Mouse (Mus musculus): Measurements from ENCODE around the gene Arfip2. TPM values are rescaled to one million over a fixed set of nuclear protein-coding genes. Genes with fewer than 3 reads are reported as not detected.

Arfip2 gene
- total RNA-seq, 2 experiments from 2014 or later = 5.3 to 7.4 TPM

DNA sequence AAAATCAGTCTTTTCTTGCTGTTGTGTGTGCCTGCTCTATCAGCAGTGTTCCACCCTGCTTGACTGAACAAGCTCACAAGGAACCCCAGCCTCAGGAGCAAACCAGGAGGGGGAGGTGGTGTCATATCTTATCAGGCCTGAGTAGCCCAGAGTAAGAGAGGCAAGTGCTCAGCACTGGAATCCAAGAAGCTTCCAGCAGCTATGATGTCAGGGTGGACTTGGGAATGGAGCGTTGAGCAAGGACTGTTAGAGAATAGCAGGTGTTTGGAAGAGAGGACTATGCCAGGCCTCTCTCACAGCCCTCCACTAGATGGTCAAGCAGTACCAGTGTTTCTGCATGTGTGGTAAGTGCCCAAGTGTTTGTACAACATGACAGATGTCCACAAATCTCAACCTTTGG lies 24.5 kb downstream of the Arfip2 start:
- DNase-seq (ENCODE audit: low spot score) = no peak

DNA sequence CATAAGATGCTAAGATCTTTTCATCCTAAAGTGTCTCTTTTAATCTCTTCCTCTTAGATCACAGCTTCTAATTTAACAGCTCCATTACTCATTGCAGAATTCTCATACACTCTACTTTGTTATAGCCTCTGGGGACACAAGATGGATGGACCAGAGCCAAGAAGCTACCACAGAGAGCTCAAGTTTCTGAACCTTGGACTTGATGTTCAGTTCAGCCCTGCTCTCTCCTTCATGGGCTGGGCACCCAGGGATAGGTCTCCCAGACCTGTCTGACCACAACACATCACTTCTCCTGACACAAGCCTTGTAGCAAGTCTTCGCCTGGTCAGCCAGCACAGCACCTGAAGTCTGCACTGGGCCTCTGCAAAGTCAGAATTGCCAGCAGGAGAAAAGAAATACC lies 25.8 kb downstream of the Arfip2 start:
- no peak for DNase-seq (ENCODE audit: low spot score)

DNA sequence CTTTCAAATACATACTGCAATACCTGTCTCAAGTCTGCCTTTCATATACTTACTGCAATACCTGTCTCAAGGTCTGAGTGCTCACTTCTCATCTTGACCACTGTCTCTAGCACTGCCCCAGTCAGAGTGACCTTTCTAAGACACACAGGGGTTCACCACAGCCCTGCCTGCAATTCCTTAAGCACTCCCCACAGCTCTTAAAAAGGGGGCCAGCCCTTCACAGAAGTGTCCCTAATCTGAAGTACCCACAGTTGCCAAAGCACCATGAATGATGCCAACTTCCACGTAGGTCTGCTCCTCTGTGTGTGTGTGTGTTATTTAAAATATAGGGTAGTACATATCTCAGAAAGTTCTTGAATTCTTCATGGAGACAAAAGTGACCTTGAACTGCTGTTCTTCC lies 28.4 kb downstream of the Arfip2 start:
- no peak for DNase-seq (ENCODE audit: low spot score)

DNA sequence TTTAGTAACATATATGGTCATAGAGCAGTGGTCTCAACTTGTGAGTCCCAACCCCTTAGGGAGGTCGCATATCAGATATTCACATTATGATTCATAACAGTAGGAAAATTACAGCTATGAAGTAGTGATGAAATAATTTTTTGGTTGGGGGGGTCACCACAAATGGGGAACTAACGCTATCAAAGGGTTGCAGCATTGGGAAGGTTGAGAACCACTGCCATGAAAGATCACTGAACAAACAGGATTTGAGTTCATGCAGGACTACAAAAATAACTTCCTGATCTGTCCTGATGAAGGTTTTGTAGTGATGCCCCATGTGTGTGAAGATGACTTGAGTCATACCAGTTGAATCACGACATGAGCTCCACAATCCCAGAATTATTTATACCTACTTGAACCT lies 31.7 kb downstream of the Arfip2 start:
- no peak for DNase-seq (ENCODE audit: low spot score)

DNA sequence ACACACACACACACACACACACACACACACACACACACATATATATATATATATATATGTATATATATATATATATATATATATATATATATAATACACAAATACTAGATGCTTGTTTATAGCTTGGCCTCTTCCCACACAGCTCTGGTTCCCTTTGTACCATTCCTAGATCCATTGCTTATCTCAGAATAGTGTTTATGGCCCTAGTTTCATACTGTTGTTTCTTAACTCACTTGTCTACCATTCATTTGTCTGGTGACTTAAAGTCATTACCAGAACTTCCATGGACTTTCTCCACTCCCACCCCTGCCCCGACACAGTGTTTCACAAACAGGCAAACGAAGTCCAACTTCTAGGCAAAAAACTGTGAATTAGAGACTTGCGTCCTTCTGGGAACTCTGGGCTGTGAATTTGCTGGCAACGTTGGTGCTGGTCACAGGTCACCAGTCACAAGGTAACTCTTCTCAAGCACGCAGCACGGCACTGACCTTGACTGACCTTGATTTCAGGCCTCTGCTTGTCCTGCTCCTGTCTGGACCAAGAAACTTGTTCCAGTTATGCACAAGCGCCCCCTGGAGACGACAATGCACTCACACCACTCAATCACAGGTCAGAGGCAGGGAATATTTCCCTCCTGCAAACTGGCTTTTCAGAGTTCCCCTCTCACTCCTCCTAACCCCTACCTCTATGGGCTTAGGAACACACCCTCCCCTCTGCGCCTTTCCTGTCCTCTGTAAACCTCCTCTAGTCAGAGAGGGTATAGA lies 37.2 kb downstream of the Arfip2 start:
- DNase-seq (ENCODE audit: low spot score) = peak; percentile 55

DNA sequence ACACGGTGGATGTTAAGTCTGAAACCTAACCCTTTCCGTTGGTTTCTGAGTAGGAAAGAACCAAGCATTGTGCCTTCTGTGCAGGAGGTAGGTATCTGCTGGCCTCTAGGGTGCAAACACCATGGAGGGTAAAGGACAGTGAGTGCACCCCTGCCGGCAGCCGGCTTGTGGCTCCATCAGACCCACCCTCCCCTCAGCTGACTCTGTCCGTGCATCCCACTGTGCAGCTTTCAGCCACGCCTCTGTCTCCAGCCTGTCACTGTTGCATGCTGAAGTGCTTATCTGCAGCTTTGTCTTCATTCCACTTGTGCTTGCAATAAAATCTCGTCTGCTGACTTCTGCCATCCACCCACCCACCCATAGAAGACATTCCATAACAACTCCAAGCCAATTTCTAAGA lies 50.1 kb downstream of the Arfip2 start:
- DNase-seq (ENCODE audit: low spot score) = no peak

DNA sequence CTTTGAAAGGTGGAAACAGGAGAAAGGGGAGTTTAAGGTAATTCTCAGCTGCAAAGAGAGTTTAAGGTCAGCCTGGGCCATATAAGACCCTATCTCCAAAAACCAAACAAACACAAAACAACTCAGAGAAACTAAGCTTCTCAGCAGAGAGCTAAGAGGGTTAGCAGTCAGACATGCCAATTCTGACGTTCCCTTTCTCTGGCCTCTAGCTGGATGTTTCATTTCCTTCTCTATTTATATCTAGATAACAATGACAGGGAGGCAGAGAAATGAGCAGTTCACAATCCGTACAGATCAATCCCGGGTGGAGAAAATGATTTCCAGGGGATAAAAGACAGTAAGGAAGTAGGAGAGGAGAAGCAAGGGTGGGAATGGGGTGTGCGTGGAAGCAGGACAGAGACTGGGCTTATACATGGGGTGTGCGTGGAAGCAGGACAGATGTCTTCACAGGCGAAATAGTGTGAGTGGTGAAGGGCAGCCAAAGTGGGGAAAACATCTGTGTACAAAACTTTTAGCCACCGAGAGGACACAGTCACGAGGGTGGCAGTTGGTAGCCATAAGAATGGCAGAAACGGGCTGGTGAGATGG lies 51.8 kb downstream of the Arfip2 start:
- DNase-seq (ENCODE audit: low spot score) = no peak

Other genes with a start within 250 kb of the Arfip2 start
- 10 to 100 TPM; 11.0 to 12.2 TPM for gene Fam160a2, start 240.4 kb downstream of the Arfip2 start, total RNA-seq (2021)
- not detected for gene Cnga4, start 235.8 kb downstream of the Arfip2 start, total RNA-seq (2021)
- gene Cckbr, start 214.7 kb downstream of the Arfip2 start, total RNA-seq (2021) = not detected
- 10 to 100 TPM in 1 of 2 experiments, 1 to 10 TPM in 1; 9.1 to 13.0 TPM for gene Cavin3, start 158.1 kb downstream of the Arfip2 start, total RNA-seq (2021)
- gene Smpd1, start 86.1 kb downstream of the Arfip2 start, total RNA-seq (2021) = 10 to 100 TPM; 49.7 to 53.4 TPM
- 1 to 10 TPM; 7.4 to 7.5 TPM for gene Apbb1, start 58.8 kb downstream of the Arfip2 start, total RNA-seq (2021)
- gene Hpx, start 40.3 kb downstream of the Arfip2 start, total RNA-seq (2021) = 1 to 10 TPM in 1 of 2 experiments, not detected in 1; 1.6 TPM
- gene Trim3, start 6.8 kb downstream of the Arfip2 start, total RNA-seq (2021) = 10 to 100 TPM; 12.6 to 13.8 TPM
- 10 to 100 TPM; 58.3 to 59.7 TPM for gene Timm10b, start 360 bp downstream of the Arfip2 start, total RNA-seq (2021)
- under 1 TPM; 0.57 to 0.98 TPM for gene Gm45799, start 136 bp upstream of the Arfip2 start, total RNA-seq (2021)
- under 1 TPM; 0.14 to 0.33 TPM for gene Dnhd1, start 10.4 kb upstream of the Arfip2 start, total RNA-seq (2021)
- gene Ilk, start 96.2 kb upstream of the Arfip2 start, total RNA-seq (2021) = 10 to 100 TPM; 38.4 to 44.4 TPM
- 10 to 100 TPM in 1 of 2 experiments, 1 to 10 TPM in 1; 10.0 to 10.5 TPM for gene Rrp8, start 97.0 kb upstream of the Arfip2 start, total RNA-seq (2021)
- gene Taf10, start 103.9 kb upstream of the Arfip2 start, total RNA-seq (2021) = 10 to 100 TPM; 89.8 to 98.3 TPM
- gene Tpp1, start 111.8 kb upstream of the Arfip2 start, total RNA-seq (2021) = 10 to 100 TPM; 41.7 to 52.2 TPM
- gene Dchs1, start 147.2 kb upstream of the Arfip2 start, total RNA-seq (2021) = 1 to 10 TPM; 2.1 to 3.7 TPM
- gene Mrpl17, start 170.7 kb upstream of the Arfip2 start, total RNA-seq (2021) = 100 to 1,000 TPM; 103 to 104 TPM

Data from gastrocnemius, adult 18-20 months (tissue).